Mouse (Mus musculus) gastrocnemius, postnatal 36 days (tissue): ENCODE measurements at regions not wholly inside any gene's neighbourhood (a gene's known extent, or its start where the extent isn't known, plus 50 kb on each side); places are given as distances from the start of the nearest gene placed in this dataset.
"Not testable (repeated sequence)": the region's sequence is repeated elsewhere in the genome, so short reads cannot be mapped to it uniquely, and the experiment has no call there.

Experiments
- DNase-seq, 2 experiments: peaks; one replicate each; pipeline ENCODE4 v3.0.0; 2022
- intact Hi-C: fragments of 180-260 bp; cut with DNase I; formaldehyde crosslinking; loops from one replicate; pipeline ENCODE4 v1.15.1; 2025

GRCm38 (mm10) chr2:114454901-114455300 is 199.9 kb downstream of the Dph6 start:
- DNase-seq = no peak
- intact Hi-C loops = no loop called here

- intact Hi-C loops = no loop called here
- DNase-seq = no peak
Observed at GRCm38 (mm10) chr2:114450185-114450584, 204.6 kb downstream of the Dph6 start.

GRCm38 (mm10) chr2:114443801-114444200 is 211.0 kb downstream of the Dph6 start:
- intact Hi-C loops = no loop called here
- DNase-seq = no peak

GRCm38 (mm10) chr2:114440943-114441342 is 213.8 kb downstream of the Dph6 start:
- intact Hi-C loops = no loop called here
- DNase-seq = no peak

- intact Hi-C loops = no loop called here
Observed at GRCm38 (mm10) chr2:114439668-114440067, 215.1 kb downstream of the Dph6 start.

GRCm38 (mm10) chr2:114438048-114438447 is 216.7 kb downstream of the Dph6 start:
- intact Hi-C loops = no loop called here
- no peak for DNase-seq

More at GRCm38 (mm10) chr2:114439668-114440067, 215.1 kb downstream of the Dph6 start:
- no peak for DNase-seq

- DNase-seq = peak; percentile 27 to 58
- intact Hi-C loops = no loop called here
Observed at GRCm38 (mm10) chr2:114427426-114428157, 226.3 kb upstream of the Zfp770 start.

- intact Hi-C loops = no loop called here
- DNase-seq = no peak
Observed at GRCm38 (mm10) chr2:114419346-114419745, 218.1 kb upstream of the Zfp770 start.

DNA sequence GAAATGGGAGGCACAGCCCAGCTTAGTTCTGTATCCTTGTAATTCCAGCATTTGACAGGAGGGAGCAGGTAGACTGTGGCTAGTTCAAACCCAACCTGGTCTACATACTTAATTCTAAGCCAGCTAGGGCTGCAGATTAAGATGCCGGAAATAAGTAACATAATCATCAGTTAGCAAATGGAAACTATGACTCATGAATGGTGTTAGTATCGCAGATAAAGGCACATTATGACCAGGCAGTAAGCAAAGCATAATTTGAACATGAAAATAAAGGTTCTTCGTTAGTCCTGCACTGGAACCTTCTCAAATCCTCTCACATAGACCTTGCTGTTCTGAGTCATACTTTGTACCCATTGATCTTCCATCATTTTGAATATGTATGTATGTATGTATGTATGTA is 211.7 kb upstream of the Zfp770 start:
- no peak for DNase-seq
- intact Hi-C loops = no loop called here

DNA sequence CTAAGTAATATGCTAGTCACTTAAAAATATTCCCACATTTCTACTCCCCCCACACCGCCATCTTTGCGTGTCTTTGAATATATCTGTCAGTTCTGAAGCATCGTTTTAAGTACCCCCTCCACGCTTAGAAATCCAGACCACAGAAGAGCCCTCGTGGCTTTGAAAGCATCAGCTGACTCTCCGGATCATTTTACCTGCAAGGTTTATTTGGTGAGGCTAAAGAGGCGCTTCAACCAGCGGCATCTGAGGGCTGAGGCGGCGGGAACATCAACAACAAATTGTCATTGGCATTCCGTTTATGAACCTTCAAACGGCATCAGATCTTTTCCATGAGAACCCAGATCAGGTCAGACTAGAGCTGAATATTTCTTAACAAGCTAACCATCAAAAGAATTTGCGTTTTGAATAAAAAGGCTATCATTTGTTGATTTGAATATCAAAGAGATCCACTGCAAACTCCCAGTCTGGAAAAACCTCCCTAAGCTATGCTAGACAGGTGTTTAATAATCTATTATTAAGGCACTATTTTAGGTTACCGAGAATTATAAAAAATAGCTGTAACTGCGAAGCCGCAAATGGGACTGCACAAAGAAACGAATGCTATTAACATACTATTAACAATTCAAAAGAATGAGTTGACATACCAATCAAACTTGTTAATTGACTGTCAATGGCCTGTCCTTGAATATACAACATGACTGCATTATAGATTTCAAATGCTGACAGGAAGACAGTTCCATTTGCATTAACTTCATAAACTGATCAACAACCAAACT is 210.9 kb upstream of the Zfp770 start:
- intact Hi-C loops = no loop called here
- no peak for DNase-seq

- intact Hi-C loops = no loop called here
- DNase-seq = no peak
Observed at GRCm38 (mm10) chr2:114410717-114411116, 209.4 kb upstream of the Zfp770 start.

DNA sequence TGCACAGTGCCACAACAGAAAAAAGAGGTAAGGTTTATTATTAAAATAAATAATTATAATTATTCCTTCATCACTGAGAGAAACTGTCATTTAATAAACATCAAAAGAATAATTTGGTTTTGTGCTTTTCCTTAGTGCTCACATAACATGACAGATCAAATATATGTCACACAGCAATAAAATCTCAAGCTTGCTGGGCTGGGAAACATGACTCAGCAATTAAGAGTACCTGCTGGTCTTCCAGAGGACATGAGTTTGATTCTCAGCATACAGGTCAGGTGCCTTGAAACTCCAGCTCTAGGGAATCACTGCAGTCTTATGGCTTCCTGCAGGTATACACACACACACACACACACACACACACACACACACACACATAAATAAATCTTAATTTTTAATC is 208.3 kb upstream of the Zfp770 start:
- intact Hi-C loops = no loop called here
- DNase-seq = no peak

- DNase-seq = no peak
- intact Hi-C loops = no loop called here
Observed at GRCm38 (mm10) chr2:114407408-114407807, 206.1 kb upstream of the Zfp770 start.

DNA sequence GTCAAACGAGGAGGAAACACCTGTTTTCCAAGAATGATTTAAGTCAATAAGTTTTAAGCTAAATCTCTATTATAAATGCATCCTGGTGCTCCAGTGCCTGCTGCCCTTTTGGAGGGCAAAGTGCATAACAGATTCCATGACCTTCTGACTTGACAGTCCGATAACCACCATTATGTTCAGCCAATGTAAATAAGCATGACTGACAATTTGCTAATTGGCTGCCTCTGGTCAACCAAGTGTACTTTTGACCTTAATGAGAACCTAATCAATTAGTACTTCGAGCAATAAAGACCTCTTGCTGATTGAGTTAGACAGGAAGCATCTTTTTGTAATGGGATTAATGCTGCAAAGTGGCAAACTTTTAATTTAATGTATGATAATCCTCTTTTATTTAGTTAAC is 183.3 kb upstream of the Zfp770 start:
- intact Hi-C loops = no loop called here
- DNase-seq = no peak

- no peak for DNase-seq
- intact Hi-C loops = no loop called here
Observed at GRCm38 (mm10) chr2:114378844-114379533, 177.7 kb upstream of the Zfp770 start.

- intact Hi-C loops = no loop called here
- DNase-seq = no peak
Observed at GRCm38 (mm10) chr2:114373476-114373875, 172.2 kb upstream of the Zfp770 start.

DNA sequence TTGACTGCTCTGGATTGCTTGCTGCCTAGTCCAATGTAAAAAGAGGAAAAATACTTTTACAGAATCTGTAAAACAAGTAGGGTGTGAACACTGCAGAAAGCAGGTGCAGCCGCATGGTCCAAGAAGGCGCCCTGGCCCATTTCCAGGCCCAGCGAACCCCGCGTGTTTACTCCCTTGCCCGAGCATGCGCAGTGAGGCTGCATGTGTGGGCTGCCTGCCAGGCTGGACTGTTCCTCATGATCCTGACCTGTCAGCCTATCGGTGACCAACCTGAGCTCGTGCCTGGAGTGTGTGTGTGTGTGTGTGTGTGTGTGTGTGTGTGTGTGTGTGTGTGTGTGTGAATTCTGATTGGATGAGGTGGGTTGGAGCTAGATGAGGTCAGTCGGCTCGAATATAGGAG is 152.6 kb upstream of the Zfp770 start:
- DNase-seq, intact Hi-C loops: not testable (repeated sequence)

- no peak for DNase-seq
- intact Hi-C loops = no loop called here
Observed at GRCm38 (mm10) chr2:114340578-114341293, 139.5 kb upstream of the Zfp770 start.

DNA sequence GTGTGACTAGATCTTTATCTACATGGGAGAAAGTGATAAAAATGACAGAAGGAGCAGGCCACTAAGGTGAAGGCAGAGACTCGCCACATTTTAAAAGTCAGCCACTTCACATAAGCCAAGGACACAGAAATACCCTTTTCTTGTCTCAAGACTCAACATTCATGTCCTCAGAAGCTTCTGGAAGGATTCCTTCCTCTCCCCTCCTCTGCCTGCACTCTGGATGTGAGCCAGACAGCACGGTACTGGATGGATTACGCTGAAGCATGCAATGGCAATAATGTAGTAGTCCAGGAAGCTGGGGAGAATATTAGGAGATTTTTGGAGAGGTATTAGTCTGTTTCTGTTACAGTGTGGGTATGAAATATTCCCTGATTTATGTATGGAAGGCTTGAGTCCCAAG is 100.5 kb upstream of the Zfp770 start:
- no peak for DNase-seq
- intact Hi-C loops = no loop called here

DNA sequence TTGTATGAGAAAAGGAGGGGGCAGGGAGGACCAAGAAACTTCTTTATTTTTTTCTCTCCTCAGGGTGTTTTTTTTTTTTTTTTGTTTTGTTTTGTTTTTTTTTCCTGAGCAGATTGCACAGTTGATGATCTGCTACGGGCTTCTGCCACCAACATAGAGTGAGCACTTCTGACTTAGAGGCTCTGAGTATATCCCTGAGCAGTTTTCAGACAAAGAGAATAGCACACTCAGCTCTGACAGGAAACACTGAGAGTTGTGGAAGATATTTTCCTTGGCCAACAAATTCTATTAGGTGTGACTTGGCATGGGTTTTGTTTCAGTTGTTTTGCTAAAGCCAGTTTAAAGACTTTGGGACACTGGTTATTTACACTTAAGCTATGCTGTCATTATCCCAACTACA is 93.8 kb upstream of the Zfp770 start:
- intact Hi-C loops = no loop called here
- DNase-seq = no peak

DNA sequence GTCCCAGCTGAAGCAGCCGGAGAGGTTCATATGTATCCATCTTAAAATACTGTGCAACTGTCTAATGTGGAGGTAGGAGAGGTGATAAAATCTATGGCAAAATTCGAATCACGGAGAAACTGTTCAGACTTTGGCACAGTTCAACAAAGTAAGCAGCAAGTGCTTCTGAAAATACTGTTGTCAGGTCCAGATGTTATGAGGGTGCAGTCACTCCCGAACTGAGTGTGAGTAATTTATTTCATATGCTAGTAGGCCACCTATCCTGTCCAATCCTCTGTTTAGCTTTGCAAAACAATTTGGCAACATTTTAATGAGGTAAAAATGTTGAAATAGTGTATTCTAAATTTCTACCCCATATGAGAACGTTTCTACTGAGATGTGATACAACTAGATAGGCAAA is 90.1 kb upstream of the Zfp770 start:
- intact Hi-C loops = no loop called here
- DNase-seq = no peak
